Mouse (Mus musculus) testis, postnatal 14 days (tissue): ENCODE measurements around the gene Acvr1.

Experiments
- DNase-seq: peaks from one replicate; pipeline ENCODE4 v3.0.0; 2021; ENCODE audit warnings: low spot score

Gene Acvr1

GRCm38 (mm10) chr2:58567066-58567810 is at the start of gene Acvr1, which contains the start of gene Upp2:
Acvr1 (minus strand) TSS chr2:58567157.
Upp2 (plus strand) TSS chr2:58567298.
- DNase-seq, result peak; percentile 81

- no peak for DNase-seq
These were observed 48.8 kb upstream of the Acvr1 start for GRCm38 (mm10) chr2:58615766-58616165.

GRCm38 (mm10) chr2:58614851-58615250 is 47.9 kb upstream of the Acvr1 start:
- no peak for DNase-seq

- no peak for DNase-seq
These were observed 46.8 kb upstream of the Acvr1 start for GRCm38 (mm10) chr2:58613720-58614119.

GRCm38 (mm10) chr2:58604791-58605190 is 37.8 kb upstream of the Acvr1 start:
- no peak for DNase-seq

GRCm38 (mm10) chr2:58603379-58603778 is 36.4 kb upstream of the Acvr1 start:
- no peak for DNase-seq

- DNase-seq, result no peak
These were observed 34.4 kb upstream of the Acvr1 start for GRCm38 (mm10) chr2:58601382-58601781.

- no peak for DNase-seq
These were observed 32.7 kb upstream of the Acvr1 start for GRCm38 (mm10) chr2:58599639-58600038.

- no peak for DNase-seq
These were observed 30.6 kb upstream of the Acvr1 start for GRCm38 (mm10) chr2:58597556-58597955.

- no peak for DNase-seq
These were observed 29.9 kb upstream of the Acvr1 start for GRCm38 (mm10) chr2:58596774-58597342.

GRCm38 (mm10) chr2:58595350-58595749 is 28.4 kb upstream of the Acvr1 start:
- DNase-seq, result no peak

GRCm38 (mm10) chr2:58590055-58590454 is 23.1 kb upstream of the Acvr1 start:
- DNase-seq, result no peak

GRCm38 (mm10) chr2:58589637-58590036 is 22.7 kb upstream of the Acvr1 start:
- peak; percentile 14 for DNase-seq

- DNase-seq, result no peak
These were observed 19.4 kb upstream of the Acvr1 start for GRCm38 (mm10) chr2:58586311-58586710.

GRCm38 (mm10) chr2:58574167-58574566 is 7.2 kb upstream of the Acvr1 start:
- DNase-seq, result no peak

- DNase-seq, result no peak
These were observed 2.1 kb upstream of the Acvr1 start for GRCm38 (mm10) chr2:58568841-58569645.

GRCm38 (mm10) chr2:58567866-58568719 is 1.1 kb upstream of the Acvr1 start:
- DNase-seq, result no peak

GRCm38 (mm10) chr2:58566410-58567065 is 419 bp downstream of the Acvr1 start:
- DNase-seq, result peak; percentile 61

- DNase-seq, result peak; percentile 7
These were observed 928 bp downstream of the Acvr1 start for GRCm38 (mm10) chr2:58566049-58566409.

- no peak for DNase-seq
These were observed 1.7 kb downstream of the Acvr1 start for GRCm38 (mm10) chr2:58565267-58565666.

GRCm38 (mm10) chr2:58562137-58562536 is 4.8 kb downstream of the Acvr1 start:
- DNase-seq, result no peak
